Mouse (Mus musculus): ENCODE data around the gene Fgfr2. TPM values are rescaled to one million over a fixed set of nuclear protein-coding genes. Genes with fewer than 3 reads are reported as not detected.

The Fgfr2 gene
- polyA plus RNA-seq, 1 experiment from 2014 or later, result 17.2 TPM

- no peak for ATAC-seq (replicated peaks; ENCODE audit: insufficient number of reproducible peaks, insufficient read depth, low FRiP score, low read depth)
- 47% methylated on average over 5 of the region's 5 CpGs for WGBS
- peaks cover 28% of the 10 kb centered on the region for H3K36me3 ChIP-seq
- H3K4me2 ChIP-seq, result no peak overlapping the region
- no peak overlapping the region for H3K27ac ChIP-seq
- no peaks in the 10 kb centered on the region for H3K4me1 ChIP-seq (replicated peaks)
- no peaks in the 10 kb centered on the region for H3K27me3 ChIP-seq
- H3K9me3 ChIP-seq (replicated peaks), result no peaks in the 10 kb centered on the region
- H3K4me3 ChIP-seq, result no peak overlapping the region
- no peak overlapping the region for H3K9ac ChIP-seq
These were observed 2208.3 kb downstream of the Fgfr2 start for GRCm38 (mm10) chr7:130914693-130915363.

DNA sequence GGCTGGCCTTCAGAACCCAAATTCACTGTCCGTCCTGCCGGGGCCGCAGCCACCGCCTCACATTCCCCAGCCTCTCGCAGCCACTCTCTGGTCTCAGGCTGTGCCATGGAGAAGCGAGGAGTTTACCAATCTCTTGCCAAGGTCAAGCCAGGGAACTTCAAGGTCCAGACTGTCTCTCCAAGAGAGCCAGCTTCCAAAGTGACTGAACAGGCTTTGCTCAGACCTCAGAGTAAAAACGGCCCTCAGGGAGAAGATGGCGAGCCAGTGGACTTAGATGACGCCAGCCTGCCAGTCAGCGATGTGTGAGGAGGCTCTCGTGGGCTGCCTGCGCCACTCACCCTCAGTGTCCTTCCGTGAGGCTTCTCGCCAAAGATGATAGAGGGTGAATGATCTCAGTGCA, 2212.3 kb downstream of the Fgfr2 start:
- H3K27me3 ChIP-seq, result no peaks in the 10 kb centered on the region
- 83% methylated on average over 14 of the region's 14 CpGs for WGBS
- no peak overlapping the region for H3K4me3 ChIP-seq
- H3K27ac ChIP-seq, result no peak overlapping the region
- H3K36me3 ChIP-seq, result peaks cover 37% of the 10 kb centered on the region
- H3K9me3 ChIP-seq (replicated peaks), result no peaks in the 10 kb centered on the region
- ATAC-seq (replicated peaks; ENCODE audit: insufficient number of reproducible peaks, insufficient read depth, low FRiP score, low read depth), result no peak
- H3K4me1 ChIP-seq (replicated peaks), result no peaks in the 10 kb centered on the region
- H3K4me2 ChIP-seq, result no peak overlapping the region
- no peak overlapping the region for H3K9ac ChIP-seq

- Histone ChIP-seq H3K27ac (no peak overlapping the region), H3K4me3 (no peak overlapping the region), H3K27me3 (no peaks in the 10 kb centered on the region), H3K9me3 (replicated peaks) (no peaks in the 10 kb centered on the region), H3K36me3 (peaks cover 49% of the 10 kb centered on the region), H3K4me2 (no peak overlapping the region), H3K9ac (no peak overlapping the region), H3K4me1 (replicated peaks) (no peaks in the 10 kb centered on the region)
- ATAC-seq (replicated peaks; ENCODE audit: insufficient number of reproducible peaks, insufficient read depth, low FRiP score, low read depth), result no peak
- 87% methylated on average over 13 of the region's 13 CpGs for WGBS
These were observed 2218.4 kb downstream of the Fgfr2 start for GRCm38 (mm10) chr7:130904571-130905365.

DNA sequence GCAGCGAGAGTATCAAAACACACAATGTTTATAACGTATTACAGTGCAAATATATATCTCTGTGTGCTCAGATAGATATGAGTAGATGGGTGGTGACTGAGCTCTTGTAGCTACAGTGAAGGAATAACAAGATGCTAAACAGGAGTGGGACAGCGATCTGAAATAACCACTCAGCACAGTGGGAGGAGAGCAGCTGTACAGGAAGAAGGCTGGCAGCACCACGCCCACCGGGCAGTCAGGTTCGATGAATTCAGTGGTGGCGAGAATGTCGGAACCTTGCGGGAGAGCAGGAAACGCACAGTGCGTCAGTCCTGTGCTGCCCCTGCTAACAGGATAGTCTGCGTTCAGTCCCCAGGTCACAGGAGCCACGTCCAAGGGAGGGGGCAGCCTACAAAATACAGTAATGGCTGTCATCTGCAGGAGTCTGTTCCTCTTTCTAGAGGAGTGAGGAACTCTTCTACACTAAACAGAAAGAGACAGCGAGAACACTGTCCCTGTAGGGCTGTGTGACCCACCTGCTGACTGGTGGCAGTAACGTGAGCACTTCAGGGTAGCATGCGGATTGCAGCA, 2219.6 kb downstream of the Fgfr2 start:
- H3K36me3 ChIP-seq, result peaks cover 50% of the 10 kb centered on the region

DNA sequence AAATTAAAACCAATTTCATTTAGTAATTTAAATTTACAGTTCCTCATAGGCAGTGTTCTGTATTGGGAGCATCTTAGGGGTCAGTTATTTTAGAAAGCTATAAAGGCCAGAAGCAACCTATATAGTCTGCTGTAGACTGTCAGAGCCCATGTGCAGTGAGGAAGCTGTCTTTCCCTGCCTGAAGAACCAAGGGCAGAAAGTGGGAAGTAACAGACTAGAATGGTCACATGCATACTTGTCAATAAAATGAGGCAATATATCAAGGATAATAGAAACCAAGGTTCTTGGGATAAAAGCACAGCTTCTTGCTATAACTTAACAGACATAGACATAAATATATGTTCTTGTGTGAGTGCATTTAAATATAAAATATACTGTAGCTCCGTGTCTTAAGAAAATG, 2220.2 kb downstream of the Fgfr2 start:
- no peaks in the 10 kb centered on the region for H3K27me3 ChIP-seq
- ATAC-seq (replicated peaks; ENCODE audit: insufficient number of reproducible peaks, insufficient read depth, low FRiP score, low read depth), result no peak
- peaks cover 56% of the 10 kb centered on the region for H3K36me3 ChIP-seq
- H3K4me3 ChIP-seq, result no peak overlapping the region
- H3K9me3 ChIP-seq (replicated peaks), result no peaks in the 10 kb centered on the region
- H3K27ac ChIP-seq, result no peak overlapping the region
- H3K4me2 ChIP-seq, result no peak overlapping the region
- no peak overlapping the region for H3K9ac ChIP-seq
- no peaks in the 10 kb centered on the region for H3K4me1 ChIP-seq (replicated peaks)
- 93% methylated on average over 1 of the region's 1 CpGs for WGBS

More for the DNA sequence above, 2219.6 kb downstream of the Fgfr2 start:
- WGBS, result 78% methylated on average over 16 of the region's 16 CpGs
- H3K27ac ChIP-seq, result no peak overlapping the region
- no peaks in the 10 kb centered on the region for H3K9me3 ChIP-seq (replicated peaks)
- H3K4me3 ChIP-seq, result no peak overlapping the region
- no peak for ATAC-seq (replicated peaks; ENCODE audit: insufficient number of reproducible peaks, insufficient read depth, low FRiP score, low read depth)
- H3K9ac ChIP-seq, result no peak overlapping the region
- H3K4me1 ChIP-seq (replicated peaks), result no peaks in the 10 kb centered on the region
- no peak overlapping the region for H3K4me2 ChIP-seq
- H3K27me3 ChIP-seq, result no peaks in the 10 kb centered on the region

DNA sequence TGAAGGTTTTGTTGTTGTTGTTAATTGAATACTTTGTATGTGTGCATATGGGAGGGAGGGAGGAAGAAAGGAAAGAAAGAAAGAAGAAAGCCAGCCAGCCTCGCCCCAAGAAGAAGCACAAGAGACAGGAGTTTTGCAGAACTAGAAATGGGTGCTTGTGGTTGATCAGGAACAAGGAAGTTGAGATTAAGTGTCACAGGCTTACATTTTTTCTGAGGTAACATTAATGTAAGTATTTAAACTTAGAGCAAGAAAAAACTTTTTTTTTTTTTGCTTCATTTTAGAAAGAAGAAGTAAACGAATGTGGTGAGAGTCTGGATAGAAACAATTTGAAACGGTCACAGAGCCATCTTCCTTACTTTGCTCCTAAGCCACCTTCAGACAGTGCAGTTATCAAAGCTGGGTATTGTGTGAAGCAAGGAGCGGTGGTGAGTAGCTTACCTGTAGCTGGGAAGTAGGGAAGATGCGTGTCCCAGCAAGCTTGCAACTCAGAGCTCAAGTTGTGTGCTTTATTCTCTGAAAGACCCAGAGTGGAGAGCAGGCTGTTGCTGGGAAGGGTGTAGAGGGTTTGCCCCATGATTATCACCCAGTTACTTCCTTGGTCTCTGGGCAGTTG, 2222.8 kb downstream of the Fgfr2 start:
- no peaks in the 10 kb centered on the region for H3K4me1 ChIP-seq (replicated peaks)
- H3K9me3 ChIP-seq (replicated peaks), result no peaks in the 10 kb centered on the region
- no peak for ATAC-seq (replicated peaks; ENCODE audit: insufficient number of reproducible peaks, insufficient read depth, low FRiP score, low read depth)
- H3K27ac ChIP-seq, result no peak overlapping the region
- H3K4me2 ChIP-seq, result no peak overlapping the region
- H3K36me3 ChIP-seq, result peaks cover 61% of the 10 kb centered on the region
- WGBS, result 86% methylated on average over 5 of the region's 5 CpGs
- H3K4me3 ChIP-seq, result no peak overlapping the region
- no peaks in the 10 kb centered on the region for H3K27me3 ChIP-seq
- no peak overlapping the region for H3K9ac ChIP-seq

GRCm38 (mm10) chr7:130898373-130898772, 2224.8 kb downstream of the Fgfr2 start:
- H3K9me3 ChIP-seq (replicated peaks), result no peaks in the 10 kb centered on the region
- no peak overlapping the region for H3K9ac ChIP-seq
- H3K27ac ChIP-seq, result no peak overlapping the region
- ATAC-seq (replicated peaks; ENCODE audit: insufficient number of reproducible peaks, insufficient read depth, low FRiP score, low read depth), result no peak
- peaks cover 46% of the 10 kb centered on the region for H3K36me3 ChIP-seq
- no peak overlapping the region for H3K4me3 ChIP-seq
- no peaks in the 10 kb centered on the region for H3K27me3 ChIP-seq
- 88% methylated on average over 4 of the region's 4 CpGs for WGBS
- no peaks in the 10 kb centered on the region for H3K4me1 ChIP-seq (replicated peaks)
- no peak overlapping the region for H3K4me2 ChIP-seq

DNA sequence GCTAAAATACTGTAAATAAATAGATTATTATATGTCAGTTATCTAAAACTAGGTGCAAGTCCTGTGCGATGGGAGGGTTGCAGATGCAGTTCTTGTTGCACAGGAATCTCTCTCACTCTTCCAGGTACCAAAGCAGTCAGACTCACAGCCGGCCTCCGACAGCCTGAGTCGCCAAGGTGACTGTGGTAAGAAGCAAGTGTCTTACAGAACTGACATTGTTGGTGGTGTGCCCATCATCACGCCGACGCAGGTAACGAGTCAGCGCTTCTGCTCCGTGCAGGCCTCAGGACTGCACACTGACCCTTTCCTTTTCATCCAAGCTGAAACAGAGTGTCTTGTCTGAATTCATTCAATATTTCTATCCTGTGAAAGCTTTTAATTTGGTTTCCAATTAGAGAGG, 2225.9 kb downstream of the Fgfr2 start:
- Histone ChIP-seq H3K27me3 (no peaks in the 10 kb centered on the region), H3K4me3 (no peak overlapping the region), H3K9me3 (replicated peaks) (no peaks in the 10 kb centered on the region), H3K9ac (no peak overlapping the region), H3K4me1 (replicated peaks) (no peaks in the 10 kb centered on the region; the same call in 1 of the 2 replicates), H3K27ac (no peak overlapping the region), H3K4me2 (no peak overlapping the region), H3K36me3 (peaks cover 46% of the 10 kb centered on the region)
- 87% methylated on average over 10 of the region's 10 CpGs for WGBS
- ATAC-seq (replicated peaks; ENCODE audit: insufficient number of reproducible peaks, insufficient read depth, low FRiP score, low read depth), result no peak

GRCm38 (mm10) chr7:130896064-130896463, 2227.1 kb downstream of the Fgfr2 start:
- Histone ChIP-seq H3K4me1 (replicated peaks) (no peaks in the 10 kb centered on the region; the same call in 1 of the 2 replicates), H3K36me3 (peaks cover 46% of the 10 kb centered on the region), H3K4me3 (no peak overlapping the region), H3K9me3 (replicated peaks) (no peaks in the 10 kb centered on the region), H3K4me2 (no peak overlapping the region), H3K27me3 (no peaks in the 10 kb centered on the region), H3K9ac (no peak overlapping the region), H3K27ac (no peak overlapping the region)
- ATAC-seq (replicated peaks; ENCODE audit: insufficient number of reproducible peaks, insufficient read depth, low FRiP score, low read depth), result no peak
- 70% methylated on average over 3 of the region's 3 CpGs for WGBS

GRCm38 (mm10) chr7:130895618-130895945, 2227.6 kb downstream of the Fgfr2 start:
- Histone ChIP-seq H3K4me1 (replicated peaks) (peaks cover 3% of the 10 kb centered on the region), H3K27me3 (no peaks in the 10 kb centered on the region), H3K36me3 (peaks cover 41% of the 10 kb centered on the region), H3K4me3 (no peak overlapping the region), H3K4me2 (no peak overlapping the region), H3K27ac (no peak overlapping the region), H3K9ac (no peak overlapping the region), H3K9me3 (replicated peaks) (no peaks in the 10 kb centered on the region)
- 93% methylated on average over 2 of the region's 2 CpGs for WGBS
- no peak for ATAC-seq (replicated peaks; ENCODE audit: insufficient number of reproducible peaks, insufficient read depth, low FRiP score, low read depth)

DNA sequence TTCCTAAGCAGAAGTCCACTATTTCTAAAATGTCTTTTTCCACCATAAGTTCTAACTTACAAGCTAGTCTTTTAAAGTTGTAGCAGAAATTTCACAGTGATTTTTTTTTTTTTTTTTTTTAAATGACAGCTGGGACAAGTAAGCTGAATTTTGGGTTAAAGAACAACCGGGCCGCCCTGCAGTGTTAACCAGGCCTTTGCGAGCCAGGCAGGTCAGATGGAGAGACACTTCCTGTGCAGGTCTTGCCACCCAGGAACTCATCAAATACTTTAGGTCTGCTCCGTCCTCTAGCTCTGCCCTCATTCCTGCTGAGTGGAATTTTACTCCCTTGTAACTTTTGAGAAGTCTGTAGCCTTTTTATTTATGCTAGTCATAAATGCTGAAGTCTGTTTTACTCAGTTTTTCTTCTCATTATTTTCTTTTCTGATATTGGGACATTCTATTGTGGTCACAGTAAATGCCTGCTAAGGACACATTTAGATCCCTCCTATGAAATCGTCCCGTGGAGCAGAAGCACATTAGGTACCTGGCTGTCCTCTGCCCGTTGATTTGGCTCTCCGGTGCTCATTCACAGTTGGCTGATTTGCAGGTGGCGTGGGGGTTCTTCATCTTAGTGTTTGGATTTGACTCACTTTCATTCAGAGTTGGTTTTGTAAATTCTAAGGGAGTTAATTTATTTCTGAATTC, 2228.1 kb downstream of the Fgfr2 start:
- Histone ChIP-seq H3K27me3 (no peaks in the 10 kb centered on the region), H3K9ac (no peak overlapping the region), H3K9me3 (replicated peaks) (no peaks in the 10 kb centered on the region), H3K27ac (no peak overlapping the region), H3K36me3 (peaks cover 37% of the 10 kb centered on the region), H3K4me1 (replicated peaks) (peaks cover 7% of the 10 kb centered on the region), H3K4me2 (no peak overlapping the region), H3K4me3 (no peak overlapping the region)
- 83% methylated on average over 9 of the region's 9 CpGs for WGBS
- ATAC-seq (replicated peaks; ENCODE audit: insufficient number of reproducible peaks, insufficient read depth, low FRiP score, low read depth), result no peak
